Mouse (Mus musculus) right cerebral cortex, postnatal 4 days (tissue): ENCODE data around the gene Nrg4.
"Not testable (repeated sequence)": the region's sequence is repeated elsewhere in the genome, so short reads cannot be mapped to it uniquely, and the experiment has no call there.

Experiments
- DNase-seq: peaks from one replicate; pipeline ENCODE4 v3.0.0-alpha.2; 2022

Gene Nrg4

GRCm38 (mm10) chr9:55313619-55314261, 12.9 kb downstream of the Nrg4 start:
- DNase-seq = no peak

GRCm38 (mm10) chr9:55311560-55311959, 15.1 kb downstream of the Nrg4 start:
- DNase-seq = peak; percentile 65

- no peak for DNase-seq
These were observed 18.2 kb downstream of the Nrg4 start for GRCm38 (mm10) chr9:55308455-55308854.

- no peak for DNase-seq
These were observed 19.1 kb downstream of the Nrg4 start for GRCm38 (mm10) chr9:55307557-55307956.

- no peak for DNase-seq
These were observed 19.6 kb downstream of the Nrg4 start for GRCm38 (mm10) chr9:55307066-55307465.

GRCm38 (mm10) chr9:55296221-55296620, 30.4 kb downstream of the Nrg4 start:
- DNase-seq = no peak

GRCm38 (mm10) chr9:55291966-55292365, 34.7 kb downstream of the Nrg4 start:
- no peak for DNase-seq

- no peak for DNase-seq
These were observed 37.0 kb downstream of the Nrg4 start for GRCm38 (mm10) chr9:55289475-55290198.

- DNase-seq = no peak
These were observed 41.4 kb downstream of the Nrg4 start for GRCm38 (mm10) chr9:55285197-55285596.

- DNase-seq = no peak
These were observed 43.1 kb downstream of the Nrg4 start for GRCm38 (mm10) chr9:55283516-55283915.

GRCm38 (mm10) chr9:55279114-55279825, 47.4 kb downstream of the Nrg4 start:
- DNase-seq = no peak

GRCm38 (mm10) chr9:55277562-55277961, 49.1 kb downstream of the Nrg4 start:
- DNase-seq = no peak

GRCm38 (mm10) chr9:55273906-55274305, 52.7 kb downstream of the Nrg4 start:
- DNase-seq = no peak

- no peak for DNase-seq
These were observed 54.6 kb downstream of the Nrg4 start for GRCm38 (mm10) chr9:55271960-55272560.

- DNase-seq = no peak
These were observed 62.0 kb downstream of the Nrg4 start for GRCm38 (mm10) chr9:55264356-55265302.

- no peak for DNase-seq
These were observed 66.9 kb downstream of the Nrg4 start for GRCm38 (mm10) chr9:55259741-55260140.

- DNase-seq = no peak
These were observed 69.5 kb downstream of the Nrg4 start for GRCm38 (mm10) chr9:55257105-55257504.

- DNase-seq = no peak
These were observed 71.0 kb downstream of the Nrg4 start for GRCm38 (mm10) chr9:55255604-55256003.

GRCm38 (mm10) chr9:55255056-55255455, 71.6 kb downstream of the Nrg4 start:
- no peak for DNase-seq

- no peak for DNase-seq
These were observed 72.8 kb downstream of the Nrg4 start for GRCm38 (mm10) chr9:55253849-55254248.

GRCm38 (mm10) chr9:55252097-55252496, 74.5 kb downstream of the Nrg4 start:
- DNase-seq = not testable (repeated sequence)

GRCm38 (mm10) chr9:55250595-55251247, 75.9 kb downstream of the Nrg4 start:
- DNase-seq = no peak
